Mouse (Mus musculus) spleen, adult 2 months (tissue): ENCODE measurements around the gene Hsd17b10.

Experiments used
- CTCF ChIP-seq: fragments of 200-500 bp; IDR thresholded peaks from 2 replicates; pipeline ENCODE4 v1.5.1; 2011; ENCODE audit warnings: mild to moderate bottlenecking, inconsistent platforms; ENCODE audit not compliant: insufficient read depth, insufficient read length, insufficient replicate concordance; ENCODE audit errors: extremely low read depth
- POLR2A ChIP-seq: fragments of 200-500 bp; IDR thresholded peaks from 2 replicates; pipeline ENCODE4 v1.6.1; 2011; ENCODE audit warnings: low read depth, low read length, inconsistent platforms

DNA sequence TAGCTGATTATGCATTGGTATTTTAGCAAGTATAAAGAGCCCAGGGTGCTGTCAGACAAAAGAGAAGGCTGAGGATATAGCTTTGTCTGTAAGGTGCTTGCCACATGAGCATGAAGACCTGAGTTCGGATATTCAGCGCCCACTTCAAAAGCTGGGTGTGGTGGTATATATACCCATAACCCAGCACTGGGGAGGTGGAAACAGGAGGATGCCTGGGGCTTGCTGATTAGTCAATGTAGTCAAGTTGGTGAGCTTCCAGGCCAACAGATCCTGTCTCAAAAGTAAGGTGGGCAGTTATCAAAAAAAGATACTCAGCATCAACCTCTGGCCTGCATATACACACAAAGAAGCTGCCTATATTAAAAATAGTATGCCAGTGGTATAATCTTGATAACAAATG lies 17.6 kb downstream of the Hsd17b10 start:
- TF ChIP-seq CTCF (no peak), POLR2A (no peak)
